Comparison of ENCODE assay signal across 12 mouse cellular contexts in the genomic region with DNA sequence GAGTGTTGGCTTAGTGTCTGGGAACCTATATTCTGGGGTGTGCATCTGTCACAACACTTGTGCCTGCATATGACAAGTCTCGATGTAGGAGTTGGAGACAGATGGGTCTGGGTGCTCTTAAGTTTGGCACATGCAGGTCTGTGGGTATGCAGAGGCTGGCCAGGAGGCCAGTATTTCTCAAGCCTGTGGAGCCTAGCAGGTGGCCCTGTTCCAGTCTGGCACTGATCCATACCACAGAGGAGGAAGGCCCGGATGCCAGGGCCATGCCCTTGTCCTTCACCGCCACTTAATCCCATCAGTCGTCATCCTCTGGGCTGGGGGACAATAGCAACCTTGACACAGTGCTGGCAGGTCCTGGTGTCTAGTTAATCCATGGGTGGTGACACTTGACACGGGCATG. TPM values are rescaled to one million over a fixed set of nuclear protein-coding genes. Genes with fewer than 3 reads are reported as not detected.
DNase-seq lines count a peak whose midpoint lies in the region; ATAC-seq and TF ChIP-seq lines count a peak whose summit lies in the region.
"Had no signal": no experiment of that assay in that cellular context is flagged by ENCODE, and none has a peak within 500 bp of the region (broad histone marks: within the 10 kb centered on the region; RNA-seq: fewer than 3 reads in every experiment).

No protein-coding gene starts in this region.

- no peaks in the 10 kb centered on the region for H3K9me3 ChIP-seq in heart, embryonic 10.5 days
- H3K9me3 ChIP-seq in lung, postnatal 0 days (ENCODE audit: low read length) = no peaks in the 10 kb centered on the region
- H3K9me3 ChIP-seq in midbrain, embryonic 16.5 days (replicated peaks; ENCODE audit: control insufficient read depth, low read length, poor library complexity, severe bottlenecking) = no peaks in the 10 kb centered on the region
- no peaks in the 10 kb centered on the region for H3K9me3 ChIP-seq in intestine, embryonic 16.5 days (ENCODE audit: control insufficient read depth, low read length)
- H3K9me3 ChIP-seq: neural tube, embryonic 13.5 days had no signal

- no peak overlapping the region for H3K9ac ChIP-seq in lung, postnatal 0 days (replicated peaks; ENCODE audit: low read depth)
- H3K9ac ChIP-seq in midbrain, embryonic 16.5 days (ENCODE audit: low read depth, low read length) = no peak overlapping the region
- no peak overlapping the region for H3K9ac ChIP-seq in intestine, embryonic 16.5 days (ENCODE audit: low read depth, low read length)
- H3K9ac ChIP-seq: liver, embryonic 14.5 days; neural tube, embryonic 13.5 days had no signal

- H3K36me3 ChIP-seq in heart, embryonic 10.5 days = no peaks in the 10 kb centered on the region
- H3K36me3 ChIP-seq in lung, postnatal 0 days (ENCODE audit: insufficient read depth, low read length) = no peaks in the 10 kb centered on the region
- no peaks in the 10 kb centered on the region for H3K36me3 ChIP-seq in midbrain, embryonic 16.5 days (ENCODE audit: control insufficient read depth, insufficient read depth, low read length)
- H3K36me3 ChIP-seq in intestine, embryonic 16.5 days (ENCODE audit: control insufficient read depth, insufficient read depth, low read length) = no peaks in the 10 kb centered on the region
- H3K36me3 ChIP-seq: neural tube, embryonic 13.5 days had no signal

- 0 out of 2 replicates have a peak, but pooled peaks have one; percentile 21 for ATAC-seq in lung, postnatal 0 days
- ATAC-seq in midbrain, embryonic 16.5 days = no peak
- no peak for ATAC-seq in intestine, embryonic 16.5 days
- ATAC-seq: Patski had no signal

- no peak overlapping the region for H3K27ac ChIP-seq in heart, embryonic 10.5 days
- no peak overlapping the region for H3K27ac ChIP-seq in lung, postnatal 0 days (ENCODE audit: low read length)
- H3K27ac ChIP-seq in midbrain, embryonic 16.5 days (ENCODE audit: low read length) = no peak overlapping the region
- H3K27ac ChIP-seq in intestine, embryonic 16.5 days (ENCODE audit: low read length) = no peak overlapping the region
- H3K27ac ChIP-seq: liver, embryonic 14.5 days; neural tube, embryonic 13.5 days had no signal

- no peak for TF ChIP-seq CTCF in lung, postnatal 0 days (IDR thresholded peaks at IDR 0.05)

- no peak overlapping the region for H3K4me2 ChIP-seq in lung, postnatal 0 days (replicated peaks; ENCODE audit: low read depth, low read length)
- H3K4me2 ChIP-seq in midbrain, embryonic 16.5 days (ENCODE audit: low read length) = no peak overlapping the region
- no peak overlapping the region for H3K4me2 ChIP-seq in intestine, embryonic 16.5 days (ENCODE audit: low read depth, low read length)
- H3K4me2 ChIP-seq: neural tube, embryonic 13.5 days had no signal

- H3K4me3 ChIP-seq in heart, embryonic 10.5 days = no peak overlapping the region
- no peak overlapping the region for H3K4me3 ChIP-seq in lung, postnatal 0 days (ENCODE audit: low read depth, low read length)
- no peak overlapping the region for H3K4me3 ChIP-seq in midbrain, embryonic 16.5 days (ENCODE audit: low read depth, low read length)
- no peak overlapping the region for H3K4me3 ChIP-seq in intestine, embryonic 16.5 days (ENCODE audit: low read length)
- H3K4me3 ChIP-seq: neural tube, embryonic 13.5 days had no signal

- peaks cover 7% of the 10 kb centered on the region; the same call in 1 of the 2 replicates for H3K27me3 ChIP-seq in heart, embryonic 10.5 days (ENCODE audit: insufficient read depth, poor library complexity, severe bottlenecking)
- no peaks in the 10 kb centered on the region for H3K27me3 ChIP-seq in lung, postnatal 0 days (replicated peaks; ENCODE audit: insufficient read depth, low read length)
- H3K27me3 ChIP-seq in midbrain, embryonic 16.5 days (ENCODE audit: control insufficient read depth, insufficient read depth, low read depth, low read length) = no peaks in the 10 kb centered on the region
- no peaks in the 10 kb centered on the region for H3K27me3 ChIP-seq in intestine, embryonic 16.5 days (replicated peaks; ENCODE audit: control insufficient read depth, insufficient read depth, low read length)
- H3K27me3 ChIP-seq: neural tube, embryonic 13.5 days had no signal

- DNase-seq in heart, adult 8-10 months (ENCODE audit: low spot score) = peak; percentile 9
- no peak for DNase-seq in heart, embryonic 10.5 days (ENCODE audit: low spot score)
- DNase-seq in adrenal gland, adult 18-20 months (ENCODE audit: low spot score in 2 of 2) = peak; percentile 58 to 74
- peak; percentile 36 for DNase-seq in gastrocnemius, postnatal 25 days
- DNase-seq in lung, postnatal 0 days (ENCODE audit: low spot score) = no peak
- no peak for DNase-seq in spleen, adult 18-20 months

- H3K4me1 ChIP-seq in heart, embryonic 10.5 days = no peaks in the 10 kb centered on the region
- no peaks in the 10 kb centered on the region for H3K4me1 ChIP-seq in lung, postnatal 0 days (ENCODE audit: insufficient read depth, low read depth, low read length)
- no peaks in the 10 kb centered on the region for H3K4me1 ChIP-seq in midbrain, embryonic 16.5 days (ENCODE audit: control insufficient read depth, insufficient read depth, low read length)
- H3K4me1 ChIP-seq in intestine, embryonic 16.5 days (ENCODE audit: control insufficient read depth, insufficient read depth, low read length) = no peaks in the 10 kb centered on the region
- H3K4me1 ChIP-seq: neural tube, embryonic 13.5 days had no signal

- TF ChIP-seq EP300 in lung, postnatal 0 days (IDR thresholded peaks at IDR 0.05) = no peak

- 67% methylated on average over 5 of the region's 5 CpGs for WGBS in heart, embryonic 10.5 days
- 52% methylated on average over 5 of the region's 5 CpGs for WGBS in lung, postnatal 0 days
- WGBS in midbrain, embryonic 16.5 days = 43% methylated on average over 5 of the region's 5 CpGs
- WGBS in intestine, embryonic 16.5 days = 80% methylated on average over 5 of the region's 5 CpGs

RNA-seq across cellular contexts. Expression of a gene that starts 3.9 kb away (rescaled TPM):
- total RNA-seq in heart, adult 8-10 months (2022) = not detected
- polyA plus RNA-seq in heart, embryonic 10.5 days (2016; fragmentation: Nextera tagmentation; extraction: Ambion mirVana) = not detected in 2 replicates
- not detected for total RNA-seq in adrenal gland, adult 18-20 months (2021)
- not detected for total RNA-seq in gastrocnemius, postnatal 25 days (2021)
- polyA plus RNA-seq in lung, postnatal 0 days (2015; fragmentation: Nextera tagmentation; extraction: Ambion mirVana) = not detected in 2 replicates
- 0.11 TPM in 1 of 2 replicates, not detected in the other for polyA plus RNA-seq in midbrain, embryonic 16.5 days (2015; fragmentation: Nextera tagmentation; extraction: Ambion mirVana)
- polyA plus RNA-seq in intestine, embryonic 16.5 days (2015; fragmentation: Nextera tagmentation; extraction: Ambion mirVana) = not detected in 2 replicates
- polyA plus RNA-seq: cortical plate, adult 2 months; liver, embryonic 14.5 days; neural tube, embryonic 13.5 days; Patski had no signal

RNA-seq across cellular contexts. Expression of a gene that starts 14.0 kb away (rescaled TPM):
- total RNA-seq in heart, adult 8-10 months (2022) = not detected
- polyA plus RNA-seq in heart, embryonic 10.5 days (2016; fragmentation: Nextera tagmentation; extraction: Ambion mirVana) = not detected in 2 replicates
- total RNA-seq in adrenal gland, adult 18-20 months (2021) = 1 to 10 TPM in 1 of 2 experiments, not detected in 1; 8.5 TPM
- not detected for total RNA-seq in gastrocnemius, postnatal 25 days (2021)
- not detected in 2 replicates for polyA plus RNA-seq in lung, postnatal 0 days (2015; fragmentation: Nextera tagmentation; extraction: Ambion mirVana)
- polyA plus RNA-seq in midbrain, embryonic 16.5 days (2015; fragmentation: Nextera tagmentation; extraction: Ambion mirVana) = not detected in 2 replicates
- not detected in 2 replicates for polyA plus RNA-seq in intestine, embryonic 16.5 days (2015; fragmentation: Nextera tagmentation; extraction: Ambion mirVana)
- polyA plus RNA-seq: cortical plate, adult 2 months; liver, embryonic 14.5 days; neural tube, embryonic 13.5 days; Patski had no signal

RNA-seq across cellular contexts. Expression of a gene that starts 23.9 kb away (rescaled TPM):
- not detected for total RNA-seq in heart, adult 8-10 months (2022)
- not detected in 2 replicates for polyA plus RNA-seq in heart, embryonic 10.5 days (2016; fragmentation: Nextera tagmentation; extraction: Ambion mirVana)
- not detected for total RNA-seq in adrenal gland, adult 18-20 months (2021)
- total RNA-seq in gastrocnemius, postnatal 25 days (2021) = not detected
- polyA plus RNA-seq in lung, postnatal 0 days (2015; fragmentation: Nextera tagmentation; extraction: Ambion mirVana) = not detected in 2 replicates
- polyA plus RNA-seq in midbrain, embryonic 16.5 days (2015; fragmentation: Nextera tagmentation; extraction: Ambion mirVana) = not detected in 2 replicates
- not detected in 2 replicates for polyA plus RNA-seq in intestine, embryonic 16.5 days (2015; fragmentation: Nextera tagmentation; extraction: Ambion mirVana)
- polyA plus RNA-seq: neural tube, embryonic 13.5 days; Patski had no signal

RNA-seq across cellular contexts. Expression of a gene that starts 39.3 kb away (rescaled TPM):
- not detected for total RNA-seq in heart, adult 8-10 months (2022)
- polyA plus RNA-seq in heart, embryonic 10.5 days (2016; fragmentation: Nextera tagmentation; extraction: Ambion mirVana) = not detected in 2 replicates
- total RNA-seq in adrenal gland, adult 18-20 months (2021) = under 1 TPM in 1 of 2 experiments, not detected in 1; 0.17 TPM
- total RNA-seq in gastrocnemius, postnatal 25 days (2021) = not detected
- polyA plus RNA-seq in lung, postnatal 0 days (2015; fragmentation: Nextera tagmentation; extraction: Ambion mirVana) = not detected in 2 replicates
- polyA plus RNA-seq in midbrain, embryonic 16.5 days (2015; fragmentation: Nextera tagmentation; extraction: Ambion mirVana) = 0.26 TPM in 1 of 2 replicates, not detected in the other
- not detected in 2 replicates for polyA plus RNA-seq in intestine, embryonic 16.5 days (2015; fragmentation: Nextera tagmentation; extraction: Ambion mirVana)
- polyA plus RNA-seq: cortical plate, adult 2 months; liver, embryonic 14.5 days; neural tube, embryonic 13.5 days; Patski had no signal

RNA-seq across cellular contexts. Expression of a gene that starts 43.3 kb away (rescaled TPM):
- total RNA-seq in heart, adult 8-10 months (2022) = not detected
- polyA plus RNA-seq in heart, embryonic 10.5 days (2016; fragmentation: Nextera tagmentation; extraction: Ambion mirVana) = not detected in 2 replicates
- not detected for total RNA-seq in adrenal gland, adult 18-20 months (2021)
- not detected for total RNA-seq in gastrocnemius, postnatal 25 days (2021)
- polyA plus RNA-seq in lung, postnatal 0 days (2015; fragmentation: Nextera tagmentation; extraction: Ambion mirVana) = not detected in 2 replicates
- polyA plus RNA-seq in midbrain, embryonic 16.5 days (2015; fragmentation: Nextera tagmentation; extraction: Ambion mirVana) = not detected in 2 replicates
- polyA plus RNA-seq in intestine, embryonic 16.5 days (2015; fragmentation: Nextera tagmentation; extraction: Ambion mirVana) = not detected in 2 replicates
- polyA plus RNA-seq: cortical plate, adult 2 months; liver, embryonic 14.5 days; neural tube, embryonic 13.5 days; Patski had no signal

Comparison
In these comparisons a context has a peak if more than half of its experiments do, and no peak if none do; other contexts are left out.
1. DNase-seq: peak in heart, adult 8-10 months (single experiment), adrenal gland, adult 18-20 months (2 of 2) and gastrocnemius, postnatal 25 days (single experiment); none in heart, embryonic 10.5 days (single experiment), lung, postnatal 0 days (single experiment) and spleen, adult 18-20 months (0 of 2).